In the genomic region with DNA sequence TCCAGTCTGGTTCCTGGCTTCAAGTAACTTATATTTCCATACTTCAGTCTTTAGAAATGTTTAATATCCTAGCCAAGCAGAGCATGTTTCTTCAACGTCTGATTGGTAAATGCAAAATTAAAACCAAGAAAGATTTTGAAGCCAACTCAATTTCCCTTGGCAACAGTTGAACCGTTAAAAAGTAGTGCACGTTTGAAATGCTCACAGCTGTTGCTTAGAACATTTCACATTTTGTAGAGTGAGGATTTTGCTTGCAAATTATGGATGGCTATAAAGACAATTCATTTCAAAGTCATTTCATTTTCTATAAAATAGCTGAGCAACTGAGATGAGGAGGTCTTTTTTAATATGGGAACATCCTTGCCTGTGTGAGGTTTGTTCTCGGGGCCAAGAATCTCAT, we compare ENCODE assay signal across 18 mouse cellular contexts.
"Had no signal": no experiment of that assay in that cellular context is flagged by ENCODE, and none has a peak within 500 bp of the region (broad histone marks: within the 10 kb centered on the region; RNA-seq: fewer than 3 reads in every experiment).

No protein-coding gene starts in this region.

- H3K36me3 ChIP-seq: stomach, embryonic 15.5 days had no signal

- ATAC-seq: midbrain, embryonic 16.5 days had no signal

- H3K9me3 ChIP-seq: kidney, embryonic 15.5 days; liver, embryonic 13.5 days; midbrain, embryonic 12.5 days; neural tube, embryonic 13.5 days; stomach, embryonic 15.5 days had no signal

- H3K27me3 ChIP-seq: kidney, embryonic 15.5 days; liver, embryonic 13.5 days; midbrain, embryonic 12.5 days; neural tube, embryonic 13.5 days; stomach, embryonic 15.5 days had no signal

- H3K4me3 ChIP-seq: kidney, embryonic 15.5 days; liver, embryonic 13.5 days; midbrain, embryonic 12.5 days; neural tube, embryonic 13.5 days; stomach, embryonic 15.5 days had no signal

- H3K9ac ChIP-seq: kidney, embryonic 15.5 days; liver, embryonic 13.5 days; midbrain, embryonic 12.5 days; neural tube, embryonic 13.5 days; stomach, embryonic 15.5 days had no signal

- DNase-seq: kidney, adult 8-10 months; kidney, postnatal 10 days; kidney, postnatal 4 days; layer of hippocampus, postnatal 36 days; liver, embryonic 13.5 days; lung, adult 2 months; lung, postnatal 14 days; lung, postnatal 4 days; retina, postnatal 1 day; right cerebral cortex, postnatal 25 days; spleen, adult 18-20 months; thymus, adult 18-20 months; thymus, postnatal 4 days had no signal

- H3K27ac ChIP-seq: kidney, embryonic 15.5 days; liver, embryonic 13.5 days; midbrain, embryonic 12.5 days; neural tube, embryonic 13.5 days; stomach, embryonic 15.5 days had no signal
